Comparison of ENCODE assay signal across 22 mouse cellular contexts in genomic region chr2:70710236-70710635, GRCm38 (mm10). TPM values are rescaled to one million over a fixed set of nuclear protein-coding genes. Genes with fewer than 3 reads are reported as not detected.
A peak's percentile ranks its signal among the peaks of the same experiment; 100 is the strongest.
DNase-seq lines count a peak whose midpoint lies in the region; ATAC-seq lines count a peak whose summit lies in the region.
"Had no signal": no experiment of that assay in that cellular context is flagged by ENCODE, and none has a peak within 500 bp of the region (broad histone marks: within the 10 kb centered on the region; RNA-seq: fewer than 3 reads in every experiment).

No protein-coding gene starts in this region.

- no peak overlapping the region for H3K4me3 ChIP-seq in heart, embryonic 10.5 days
- H3K4me3 ChIP-seq in intestine, embryonic 15.5 days (replicated peaks) = no peak overlapping the region
- H3K4me3 ChIP-seq in intestine, embryonic 16.5 days (ENCODE audit: low read length) = no peak overlapping the region

- no peak overlapping the region for H3K9ac ChIP-seq in intestine, embryonic 15.5 days
- no peak overlapping the region for H3K9ac ChIP-seq in intestine, embryonic 16.5 days (ENCODE audit: low read depth, low read length)

- peak; percentile 12; the same call in 1 of the 2 replicates for ATAC-seq in intestine, embryonic 15.5 days
- no peak for ATAC-seq in intestine, embryonic 16.5 days
- ATAC-seq: activated CD4-positive, CD25-positive, alpha-beta regulatory T cell, adult 4 months; CD4-positive, CD25-positive, alpha-beta regulatory T cell, adult 4 months; Patski had no signal

- peak; percentile 16 for DNase-seq in adrenal gland, adult 2 months
- no peak for DNase-seq in adrenal gland, postnatal 36 days
- DNase-seq in heart, adult 11 months = peak; percentile 85
- DNase-seq in heart, adult 8-10 months (ENCODE audit: low spot score) = no peak
- peak; percentile 58 for DNase-seq in heart, embryonic 10.5 days (ENCODE audit: low spot score)
- DNase-seq in heart, postnatal 14 days = no peak
- DNase-seq: adrenal gland, adult 8-10 months; adrenal gland, postnatal 10 days; adrenal gland, postnatal 14 days; adrenal gland, postnatal 25 days; B cell, adult 2 months; cerebellum, adult 11 months; cerebellum, adult 11-12 months; cerebellum, adult 18-20 months; cerebellum, adult 2 months had no signal

- no peak overlapping the region for H3K4me2 ChIP-seq in intestine, embryonic 15.5 days (replicated peaks)
- no peak overlapping the region for H3K4me2 ChIP-seq in intestine, embryonic 16.5 days (ENCODE audit: low read depth, low read length)

- no peaks in the 10 kb centered on the region for H3K27me3 ChIP-seq in heart, embryonic 10.5 days (ENCODE audit: insufficient read depth, poor library complexity, severe bottlenecking)
- H3K27me3 ChIP-seq in intestine, embryonic 15.5 days (replicated peaks) = no peaks in the 10 kb centered on the region
- H3K27me3 ChIP-seq in intestine, embryonic 16.5 days (replicated peaks; ENCODE audit: control insufficient read depth, insufficient read depth, low read length) = no peaks in the 10 kb centered on the region
- H3K27me3 ChIP-seq: CH12.LX, Patski had no signal

- peaks cover 57% of the 10 kb centered on the region for H3K36me3 ChIP-seq in heart, embryonic 10.5 days
- H3K36me3 ChIP-seq in intestine, embryonic 15.5 days = peaks cover 15% of the 10 kb centered on the region; the same call in 1 of the 2 replicates
- H3K36me3 ChIP-seq in intestine, embryonic 16.5 days (ENCODE audit: control insufficient read depth, insufficient read depth, low read length) = peaks cover 11% of the 10 kb centered on the region; the same call in 1 of the 2 replicates

- intact Hi-C loops in heart, postnatal 14 days (cut with DNase I) = no loop called here

- 91% methylated on average over 7 of the region's 7 CpGs for WGBS in heart, embryonic 10.5 days
- WGBS in intestine, embryonic 15.5 days = 97% methylated on average over 7 of the region's 7 CpGs
- 90% methylated on average over 7 of the region's 7 CpGs for WGBS in intestine, embryonic 16.5 days

- no peak overlapping the region for H3K27ac ChIP-seq in heart, embryonic 10.5 days
- no peak overlapping the region for H3K27ac ChIP-seq in intestine, embryonic 15.5 days
- H3K27ac ChIP-seq in intestine, embryonic 16.5 days (ENCODE audit: low read length) = no peak overlapping the region

- peaks cover 5% of the 10 kb centered on the region for H3K4me1 ChIP-seq in heart, embryonic 10.5 days
- H3K4me1 ChIP-seq in intestine, embryonic 15.5 days (replicated peaks) = no peaks in the 10 kb centered on the region
- H3K4me1 ChIP-seq in intestine, embryonic 16.5 days (ENCODE audit: control insufficient read depth, insufficient read depth, low read length) = no peaks in the 10 kb centered on the region

- H3K9me3 ChIP-seq in heart, embryonic 10.5 days = no peaks in the 10 kb centered on the region
- H3K9me3 ChIP-seq in intestine, embryonic 15.5 days = no peaks in the 10 kb centered on the region
- no peaks in the 10 kb centered on the region for H3K9me3 ChIP-seq in intestine, embryonic 16.5 days (ENCODE audit: control insufficient read depth, low read length)
- H3K9me3 ChIP-seq: G1E had no signal

RNA-seq across cellular contexts. Expression of gene Gm26558, which starts 48.3 kb away (rescaled TPM):
- not detected for total RNA-seq in adrenal gland, adult 2 months (2021)
- polyA plus RNA-seq in adrenal gland, adult 2 months (2012; rRNA removed) = 1.4 and 2.4 TPM in 2 replicates
- under 1 TPM; 0.36 to 0.66 TPM for total RNA-seq in adrenal gland, postnatal 36 days (2021)
- under 1 TPM in 2 of 4 experiments, not detected in 2; 0.31 to 0.38 TPM for total RNA-seq in heart, adult 8-10 months (2022)
- polyA plus RNA-seq in heart, embryonic 10.5 days (2016; fragmentation: Nextera tagmentation; extraction: Ambion mirVana) = 3.8 and 4.6 TPM in 2 replicates
- total RNA-seq in heart, postnatal 14 days (2021) = not detected
- polyA plus RNA-seq in intestine, embryonic 15.5 days (2015; fragmentation: Nextera tagmentation; extraction: Ambion mirVana) = 3.7 and 4.1 TPM in 2 replicates
- 2.5 and 3.0 TPM in 2 replicates for polyA plus RNA-seq in intestine, embryonic 16.5 days (2015; fragmentation: Nextera tagmentation; extraction: Ambion mirVana)
- total RNA-seq: adrenal gland, postnatal 14 days had no signal
- polyA plus RNA-seq: activated CD4-positive, CD25-positive, alpha-beta regulatory T cell, adult 4 months; CD4-positive, CD25-positive, alpha-beta regulatory T cell, adult 4 months had no signal

RNA-seq across cellular contexts. Expression of gene Gorasp2, which starts 48.9 kb away (rescaled TPM):
- total RNA-seq in adrenal gland, adult 2 months (2021) = 100 to 1,000 TPM; 116 to 119 TPM
- 151 and 203 TPM in 2 replicates for polyA plus RNA-seq in adrenal gland, adult 2 months (2012; rRNA removed)
- total RNA-seq in adrenal gland, postnatal 36 days (2021) = 100 to 1,000 TPM; 117 to 120 TPM
- 10 to 100 TPM; 61.3 to 66.8 (median 65.0) TPM for total RNA-seq in heart, adult 8-10 months (2022)
- 198 and 205 TPM in 2 replicates for polyA plus RNA-seq in heart, embryonic 10.5 days (2016; fragmentation: Nextera tagmentation; extraction: Ambion mirVana)
- total RNA-seq in heart, postnatal 14 days (2021) = 10 to 100 TPM; 59.9 to 63.4 TPM
- 163 and 172 TPM in 2 replicates for polyA plus RNA-seq in intestine, embryonic 15.5 days (2015; fragmentation: Nextera tagmentation; extraction: Ambion mirVana)
- 168 and 169 TPM in 2 replicates for polyA plus RNA-seq in intestine, embryonic 16.5 days (2015; fragmentation: Nextera tagmentation; extraction: Ambion mirVana)

Comparison
In these comparisons a context has a peak if more than half of its experiments do, and no peak if none do; other contexts are left out.
1. DNase-seq: peak in adrenal gland, adult 2 months (single experiment), heart, adult 11 months (single experiment) and heart, embryonic 10.5 days (single experiment); none in adrenal gland, postnatal 36 days (0 of 2), heart, adult 8-10 months (single experiment) and heart, postnatal 14 days (0 of 2).